Mouse (Mus musculus) granulocyte monocyte progenitor cell, adult 5-6 weeks (primary cell): Measurements from ENCODE around the gene Vmn2r32. TPM values are rescaled to one million over a fixed set of nuclear protein-coding genes. Genes with fewer than 3 reads are reported as not detected.
"Not testable (repeated sequence)": the region's sequence is repeated elsewhere in the genome, so short reads cannot be mapped to it uniquely, and the experiment has no call there.

Experiments used
- ATAC-seq: replicated peaks from 2 replicates; pipeline ENCODE4 v1.8.0; 2016; ENCODE audit warnings: mild to moderate bottlenecking, moderate TSS enrichment, inconsistent platforms; ENCODE audit not compliant: poor library complexity, severe bottlenecking
- total RNA-seq, 2 experiments: library from RNA; stranded (forward) in 1 of 2; stranded (reverse) in 1 of 2; fragments of 200-712, 200-1000 nt in 1 of 2; fragments of >200 nt in 1 of 2; fragmentation: Nextera tagmentation in 1 of 2; gene quantifications; 2 replicates each; pipeline ENCODE4 v1.2.3; 2014 to 2017

The Vmn2r32 gene
- total RNA-seq (2014; fragmentation: Nextera tagmentation) = not detected in 2 replicates
- total RNA-seq (2017) = not detected in 2 replicates

DNA sequence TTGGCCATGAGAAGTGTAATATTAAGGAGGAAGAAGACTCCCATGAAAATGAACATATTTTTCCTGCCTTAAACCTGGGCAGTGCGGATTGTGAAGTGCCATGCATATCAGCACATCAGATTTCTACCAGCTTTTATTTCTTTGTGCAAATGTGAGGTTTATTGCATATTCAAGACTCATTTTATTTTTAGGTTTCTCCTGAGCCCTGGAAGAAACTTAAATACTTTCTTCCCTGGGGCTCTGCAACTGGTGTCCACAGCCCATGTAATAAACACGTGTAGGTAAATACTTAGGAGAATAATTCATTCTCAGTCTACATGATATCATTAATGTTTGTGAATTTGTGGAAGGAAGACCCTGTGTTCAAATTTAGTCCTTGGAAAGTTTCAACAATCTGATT, at the start of gene Vmn2r32:
Vmn2r32 (minus strand) TSS at position 101 of the 400 bp plus-strand sequence.
- not testable (repeated sequence) for ATAC-seq

Other genes with a start within 250 kb of the Vmn2r32 start
- 0.38 and 7.4 TPM in 2 replicates for gene Vmn2r29, start 232.7 kb downstream of the Vmn2r32 start, total RNA-seq (2014; fragmentation: Nextera tagmentation)
- gene Vmn2r29, start 232.7 kb downstream of the Vmn2r32 start, total RNA-seq (2017) = 0.13 TPM in 1 of 2 replicates, not detected in the other
- 1.3 TPM in 1 of 2 replicates, not detected in the other for gene Gm45844, start 201.7 kb downstream of the Vmn2r32 start, total RNA-seq (2014; fragmentation: Nextera tagmentation)
- gene Gm45844, start 201.7 kb downstream of the Vmn2r32 start, total RNA-seq (2017) = 0.47 and 1.9 TPM in 2 replicates
- 18.2 and 23.0 TPM in 2 replicates for gene Clcn4, start 179.2 kb downstream of the Vmn2r32 start, total RNA-seq (2014; fragmentation: Nextera tagmentation)
- 22.6 and 24.0 TPM in 2 replicates for gene Clcn4, start 179.2 kb downstream of the Vmn2r32 start, total RNA-seq (2017)
- not detected in 2 replicates for gene Vmn2r30, start 142.4 kb downstream of the Vmn2r32 start, total RNA-seq (2014; fragmentation: Nextera tagmentation)
- not detected in 2 replicates for gene Vmn2r30, start 142.4 kb downstream of the Vmn2r32 start, total RNA-seq (2017)
- gene Gm45783, start 105.4 kb downstream of the Vmn2r32 start, total RNA-seq (2014; fragmentation: Nextera tagmentation) = not detected in 2 replicates
- not detected in 2 replicates for gene Gm45783, start 105.4 kb downstream of the Vmn2r32 start, total RNA-seq (2017)
- gene Vmn2r31, start 80.3 kb downstream of the Vmn2r32 start, total RNA-seq (2014; fragmentation: Nextera tagmentation) = not detected in 2 replicates
- not detected in 2 replicates for gene Vmn2r31, start 80.3 kb downstream of the Vmn2r32 start, total RNA-seq (2017)
- not detected in 2 replicates for gene Vmn2r33, start 86.8 kb upstream of the Vmn2r32 start, total RNA-seq (2014; fragmentation: Nextera tagmentation)
- not detected in 2 replicates for gene Vmn2r33, start 86.8 kb upstream of the Vmn2r32 start, total RNA-seq (2017)
- gene Vmn2r34, start 209.5 kb upstream of the Vmn2r32 start, total RNA-seq (2014; fragmentation: Nextera tagmentation) = not detected in 2 replicates
- not detected in 2 replicates for gene Vmn2r34, start 209.5 kb upstream of the Vmn2r32 start, total RNA-seq (2017)